Mouse (Mus musculus) left cerebral cortex, postnatal 4 days (tissue): ENCODE results near the gene Dars2. TPM values are rescaled to one million over a fixed set of nuclear protein-coding genes. Genes with fewer than 3 reads are reported as not detected.

Experiments
- DNase-seq: peaks from one replicate; pipeline ENCODE4 v3.0.0-alpha.2; 2022
- intact Hi-C: fragments of 180-260 bp; cut with DNase I; formaldehyde crosslinking; loops from one replicate; pipeline ENCODE4 v1.15.1; 2025
- total RNA-seq, 2 experiments: library from RNA; stranded (reverse); gene quantifications; 2 replicates each; pipeline ENCODE4 v1.2.3; 2021

Dars2 gene
- total RNA-seq, result 10 to 100 TPM; 22.4 to 25.7 TPM

- peak; percentile 96 for DNase-seq
- intact Hi-C loops, result no loop called here
Observed at GRCm38 (mm10) chr1:161070352-161071271, at the start of gene Dars2, which contains the start of gene Cenpl. Gene Dars2 (minus strand): TSS chr1:161070658. Gene Cenpl (plus strand): TSS chr1:161070713.

GRCm38 (mm10) chr1:161114591-161114990, 44.1 kb upstream of the Dars2 start:
- intact Hi-C loops, result no loop called here
- DNase-seq, result no peak

- DNase-seq, result no peak
- intact Hi-C loops, result no loop called here
Observed at GRCm38 (mm10) chr1:161109216-161109615, 38.8 kb upstream of the Dars2 start.

- DNase-seq, result no peak
- intact Hi-C loops, result no loop called here
Observed at GRCm38 (mm10) chr1:161103842-161104241, 33.4 kb upstream of the Dars2 start.

GRCm38 (mm10) chr1:161099721-161100405, 29.4 kb upstream of the Dars2 start:
- DNase-seq, result no peak
- intact Hi-C loops, result no loop called here

- intact Hi-C loops, result no loop called here
- DNase-seq, result no peak
Observed at GRCm38 (mm10) chr1:161077243-161077642, 6.8 kb upstream of the Dars2 start.

- DNase-seq, result no peak
- intact Hi-C loops, result no loop called here
Observed at GRCm38 (mm10) chr1:161076238-161076637, 5.8 kb upstream of the Dars2 start.

- no peak for DNase-seq
- intact Hi-C loops, result no loop called here
Observed at GRCm38 (mm10) chr1:161071272-161071620, 788 bp upstream of the Dars2 start.

GRCm38 (mm10) chr1:161063351-161063750, 7.1 kb downstream of the Dars2 start:
- no peak for DNase-seq
- intact Hi-C loops, result no loop called here

GRCm38 (mm10) chr1:161057164-161057563, 13.3 kb downstream of the Dars2 start:
- intact Hi-C loops, result no loop called here
- DNase-seq, result no peak

GRCm38 (mm10) chr1:161046972-161047371, 23.5 kb downstream of the Dars2 start:
- intact Hi-C loops, result no loop called here
- no peak for DNase-seq

GRCm38 (mm10) chr1:161041261-161042020, 29.0 kb downstream of the Dars2 start:
- no peak for DNase-seq

GRCm38 (mm10) chr1:161040855-161041254, 29.6 kb downstream of the Dars2 start:
- intact Hi-C loops, result no loop called here

More at GRCm38 (mm10) chr1:161041261-161042020, 29.0 kb downstream of the Dars2 start:
- intact Hi-C loops, result no loop called here

GRCm38 (mm10) chr1:161040426-161040770, 30.1 kb downstream of the Dars2 start:
- no peak for DNase-seq
- intact Hi-C loops, result no loop called here

More at GRCm38 (mm10) chr1:161040855-161041254, 29.6 kb downstream of the Dars2 start:
- DNase-seq, result no peak

- intact Hi-C loops, result no loop called here
- no peak for DNase-seq
Observed at GRCm38 (mm10) chr1:161039741-161040425, 30.6 kb downstream of the Dars2 start.

- DNase-seq, result no peak
- intact Hi-C loops, result no loop called here
Observed at GRCm38 (mm10) chr1:161038968-161039721, 31.3 kb downstream of the Dars2 start.

- DNase-seq, result no peak
- intact Hi-C loops, result no loop called here
Observed at GRCm38 (mm10) chr1:161038004-161038403, 32.5 kb downstream of the Dars2 start.

GRCm38 (mm10) chr1:161037599-161037998, 32.9 kb downstream of the Dars2 start:
- intact Hi-C loops, result no loop called here
- DNase-seq, result no peak

- DNase-seq, result no peak
- intact Hi-C loops, result no loop called here
Observed at GRCm38 (mm10) chr1:161037026-161037425, 33.4 kb downstream of the Dars2 start.

GRCm38 (mm10) chr1:161036411-161036841, 34.0 kb downstream of the Dars2 start:
- DNase-seq, result no peak
- intact Hi-C loops, result no loop called here
